Mouse (Mus musculus) T-cell, adult 2 months (primary cell): Measurements from ENCODE around the gene Mbip.

Source experiments
- DNase-seq: peaks from one replicate; pipeline ENCODE4 v3.0.0; 2022; ENCODE audit warnings: low spot score

The Mbip gene

DNA sequence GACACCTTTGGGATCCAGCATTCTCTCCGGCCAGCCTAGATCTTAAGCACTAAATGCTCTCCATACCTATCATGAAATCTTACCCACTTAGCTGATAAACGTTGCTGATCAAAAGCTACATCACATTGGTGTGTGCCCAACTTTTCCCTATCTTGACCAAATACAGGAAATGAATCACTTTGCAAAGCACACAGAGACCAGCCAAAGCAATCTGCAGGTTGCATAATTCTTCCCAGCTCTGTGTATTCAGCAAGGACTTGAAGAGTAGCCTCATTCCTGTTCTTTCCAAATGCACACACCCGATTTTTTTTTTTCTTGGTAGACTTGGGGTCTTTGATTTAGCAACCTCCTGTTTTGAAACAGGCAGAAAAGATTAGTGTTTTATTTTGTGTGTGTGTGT lies 57.1 kb downstream of the Mbip start:
- no peak for DNase-seq

- DNase-seq = no peak
These were observed 58.9 kb downstream of the Mbip start for GRCm38 (mm10) chr12:56286828-56287227.

DNA sequence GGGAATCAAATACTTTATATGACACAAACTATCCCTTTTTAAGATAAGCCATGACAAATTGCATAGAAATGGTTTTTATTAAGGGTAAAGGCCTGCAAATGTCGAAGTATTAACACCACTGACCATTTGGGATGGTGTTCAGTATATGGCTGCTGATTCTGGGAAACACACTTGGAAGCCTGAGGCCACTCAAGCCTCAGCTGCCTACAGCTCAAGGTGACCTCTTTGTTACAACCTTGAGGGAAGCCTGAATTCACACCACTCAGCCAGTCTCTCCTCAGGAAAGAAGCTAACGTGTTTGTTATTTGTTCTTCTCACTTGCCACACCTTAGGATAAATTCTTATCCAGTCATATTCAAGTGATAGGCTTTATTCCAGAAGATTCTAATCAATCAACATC lies 61.5 kb downstream of the Mbip start:
- no peak for DNase-seq

GRCm38 (mm10) chr12:56281649-56282048 lies 64.0 kb downstream of the Mbip start:
- no peak for DNase-seq
